Mouse (Mus musculus) gonadal fat pad, adult 2 months (tissue): ENCODE data around the gene Acer1. TPM values are rescaled to one million over a fixed set of nuclear protein-coding genes. Genes with fewer than 3 reads are reported as not detected.

Experiments
- polyA plus RNA-seq: library from polyadenylated mRNA; depleted of rRNA; stranded (reverse); fragments of >200 nt; gene quantifications from 2 replicates; pipeline ENCODE4 v1.2.3, GENCODE M21; 2012; rRNA removed

Gene Acer1
- polyA plus RNA-seq, 1 experiment, result not detected

Other genes starting within 250 kb of the Acer1 start
- gene Nrtn, start 224.6 kb downstream of the Acer1 start, polyA plus RNA-seq, result 17.9 and 22.6 TPM in 2 replicates
- gene Dus3l, start 217.4 kb downstream of the Acer1 start, polyA plus RNA-seq, result 48.3 and 52.0 TPM in 2 replicates
- 1.1 and 1.2 TPM in 2 replicates for gene Prr22, start 211.9 kb downstream of the Acer1 start, polyA plus RNA-seq
- gene Rfx2, start 151.1 kb downstream of the Acer1 start, polyA plus RNA-seq, result 11.2 and 13.1 TPM in 2 replicates
- gene Acsbg2, start 107.7 kb downstream of the Acer1 start, polyA plus RNA-seq, result 0.74 and 1.5 TPM in 2 replicates
- 0.23 and 0.38 TPM in 2 replicates for gene 1700061G19Rik, start 106.6 kb downstream of the Acer1 start, polyA plus RNA-seq
- 33.6 and 36.4 TPM in 2 replicates for gene Mllt1, start 46.7 kb downstream of the Acer1 start, polyA plus RNA-seq
- gene Clpp, start 8.2 kb upstream of the Acer1 start, polyA plus RNA-seq, result 171 and 183 TPM in 2 replicates
- 32.3 and 38.3 TPM in 2 replicates for gene Alkbh7, start 15.2 kb upstream of the Acer1 start, polyA plus RNA-seq
- gene Pspn, start 17.9 kb upstream of the Acer1 start, polyA plus RNA-seq, result not detected in 2 replicates
- 32.5 and 37.8 TPM in 2 replicates for gene Gtf2f1, start 29.2 kb upstream of the Acer1 start, polyA plus RNA-seq
- gene Gm17949, start 29.3 kb upstream of the Acer1 start, polyA plus RNA-seq, result 0.20 and 0.47 TPM in 2 replicates
- gene Khsrp, start 49.4 kb upstream of the Acer1 start, polyA plus RNA-seq, result 44.9 and 61.6 TPM in 2 replicates
- 0.12 and 0.29 TPM in 2 replicates for gene Slc25a41, start 59.5 kb upstream of the Acer1 start, polyA plus RNA-seq
- 38.7 and 47.6 TPM in 2 replicates for gene Crb3, start 77.0 kb upstream of the Acer1 start, polyA plus RNA-seq
- 49.0 and 61.9 TPM in 2 replicates for gene Slc25a23, start 77.7 kb upstream of the Acer1 start, polyA plus RNA-seq
- gene Dennd1c, start 96.4 kb upstream of the Acer1 start, polyA plus RNA-seq, result 5.0 and 5.4 TPM in 2 replicates
- gene Tubb4a, start 105.7 kb upstream of the Acer1 start, polyA plus RNA-seq, result 2.5 and 4.3 TPM in 2 replicates
- 0.55 and 0.58 TPM in 2 replicates for gene Tnfsf9, start 123.2 kb upstream of the Acer1 start, polyA plus RNA-seq
- not detected in 2 replicates for gene Cd70, start 167.7 kb upstream of the Acer1 start, polyA plus RNA-seq
- gene Tnfsf14, start 212.1 kb upstream of the Acer1 start, polyA plus RNA-seq, result 0.24 and 0.32 TPM in 2 replicates
- 194 and 273 TPM in 2 replicates for gene C3, start 246.0 kb upstream of the Acer1 start, polyA plus RNA-seq